Mouse (Mus musculus) olfactory bulb, adult 2 months (tissue): ENCODE measurements at regions not wholly inside any gene's neighbourhood (a gene's known extent, or its start where the extent isn't known, plus 50 kb on each side); places are given as distances from the start of the nearest gene placed in this dataset.
"Not testable (repeated sequence)": the region's sequence is repeated elsewhere in the genome, so short reads cannot be mapped to it uniquely, and the experiment has no call there.

ENCODE experiments used
- H3K27ac ChIP-seq: fragments of 200-500 bp; 2 replicates; pipeline ENCODE4 v1.5.1; 2012; ENCODE audit warnings: low read depth, low read length; ENCODE audit not compliant: insufficient read depth
- H3K4me1 ChIP-seq: fragments of 200-500 bp; 2 replicates; pipeline ENCODE4 v1.6.1; 2012; ENCODE audit warnings: low read length; ENCODE audit not compliant: control insufficient read depth, insufficient read depth
- H3K4me3 ChIP-seq: fragments of 200-500 bp; 2 replicates; pipeline ENCODE4 v1.5.1; 2012; ENCODE audit warnings: mild to moderate bottlenecking, low read depth, low read length, moderate library complexity; ENCODE audit not compliant: insufficient read depth
- CTCF ChIP-seq: fragments of 200-500 bp; IDR thresholded peaks from 2 replicates; pipeline ENCODE4 v1.5.1; 2012; ENCODE audit warnings: low read depth, mild to moderate bottlenecking, low read length, moderate library complexity; ENCODE audit not compliant: insufficient read depth
- POLR2A ChIP-seq: fragments of 200-500 bp; IDR thresholded peaks from 2 replicates; pipeline ENCODE4 v1.6.1; 2012; ENCODE audit warnings: mild to moderate bottlenecking, low read depth, low read length, moderate library complexity; ENCODE audit not compliant: insufficient read depth
- WGBS: fragments of 180-500 bp; shearing (Covaris S2); methylation state at CpG from one replicate; pipeline ENCODE4 v1.1.7; 2018; 5-methylcytosine and 5-hydroxymethylcytosine counted together

DNA sequence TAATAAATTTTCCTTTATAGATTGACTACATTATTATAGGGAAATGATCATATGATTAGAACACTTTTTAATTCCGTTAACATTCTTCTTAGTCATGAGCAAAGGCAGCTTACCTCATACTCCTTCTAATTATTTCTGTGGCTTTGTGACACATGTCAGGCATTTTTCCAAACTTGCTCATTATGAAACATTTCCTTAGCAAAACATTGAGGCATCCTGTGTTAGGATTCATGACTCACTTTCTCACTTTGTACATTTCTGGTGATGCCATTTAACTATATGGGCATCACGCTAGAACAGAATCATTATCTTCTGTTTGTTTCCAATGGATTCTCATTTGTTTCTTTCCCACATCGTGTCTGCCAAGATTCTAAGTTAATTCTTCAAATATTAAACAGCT is 621.3 kb downstream of the Tecrl start:
- Histone ChIP-seq H3K4me1 (no peaks in the 10 kb centered on the region), H3K4me3 (no peak overlapping the region), H3K27ac (no peak overlapping the region)
- WGBS, result 84% methylated on average over 3 of the region's 3 CpGs
- TF ChIP-seq CTCF, result no peak
- TF ChIP-seq POLR2A, result no peak

DNA sequence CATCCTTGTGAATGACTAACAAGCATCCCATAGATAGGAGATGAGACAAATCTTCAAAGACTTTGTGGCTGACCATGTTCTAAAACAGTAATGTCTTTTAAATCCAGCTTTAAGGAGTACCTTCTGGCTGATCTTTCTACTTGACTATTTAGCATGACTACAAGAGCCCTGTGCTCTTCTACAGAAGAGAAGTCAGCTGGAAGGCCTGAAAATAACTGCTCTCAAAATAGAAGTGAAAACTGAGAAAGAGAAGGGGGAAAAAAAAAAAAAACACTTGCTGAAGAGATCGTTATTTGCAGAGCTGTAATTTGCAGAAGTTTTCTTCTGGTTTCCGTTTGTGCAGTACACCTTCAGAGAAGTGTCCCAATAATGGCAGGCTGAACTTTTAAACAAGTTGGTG is 626.8 kb downstream of the Tecrl start:
- peaks cover 2% of the 10 kb centered on the region; the same call in 1 of the 2 replicates for H3K4me1 ChIP-seq
- 13% methylated on average over 2 of the region's 2 CpGs for WGBS
- H3K27ac ChIP-seq, result no peak overlapping the region
- no peak overlapping the region for H3K4me3 ChIP-seq
- TF ChIP-seq CTCF, result no peak
- TF ChIP-seq POLR2A, result no peak

DNA sequence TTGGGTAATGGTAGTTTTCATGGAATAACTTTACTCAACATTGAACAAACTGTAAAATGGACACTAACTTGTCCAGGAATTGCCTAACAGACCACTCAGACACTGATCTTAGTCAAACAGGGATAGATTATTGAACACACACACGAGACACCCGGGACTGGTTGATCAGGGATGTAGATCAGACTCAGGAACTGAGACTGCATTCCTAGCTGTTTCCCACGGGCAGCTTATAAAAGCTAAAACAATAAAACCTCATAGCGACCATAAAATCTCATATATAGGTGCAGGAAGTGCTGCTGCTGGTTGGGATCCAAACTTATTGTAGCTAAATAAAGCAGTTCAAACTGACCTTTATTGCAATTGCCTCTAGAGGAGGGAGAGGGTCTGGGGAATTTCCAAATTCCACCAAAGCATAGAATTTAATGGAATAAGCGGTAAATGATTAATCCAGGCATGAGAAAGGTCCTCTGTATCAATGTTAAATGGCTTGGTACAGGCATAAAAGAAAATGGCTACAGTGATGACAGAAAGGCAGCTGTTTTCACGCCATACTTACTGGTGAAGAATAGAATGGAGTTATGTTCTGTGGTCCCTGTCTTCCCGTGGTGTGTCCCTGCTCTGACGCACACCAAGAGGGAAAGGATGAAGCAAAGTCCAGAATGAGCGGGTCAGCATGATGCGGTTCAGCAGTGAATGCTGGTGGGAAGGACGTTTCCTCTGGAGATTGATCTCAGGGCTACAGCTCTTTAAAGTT is 627.6 kb downstream of the Tecrl start:
- TF ChIP-seq CTCF (no peak), POLR2A (no peak)
- Histone ChIP-seq H3K4me1 (peaks cover 2% of the 10 kb centered on the region; the same call in 1 of the 2 replicates), H3K4me3 (no peak overlapping the region), H3K27ac (peak overlapping the region; percentile 80; the same call in 1 of the 2 replicates)
- 71% methylated on average over 11 of the region's 11 CpGs for WGBS

DNA sequence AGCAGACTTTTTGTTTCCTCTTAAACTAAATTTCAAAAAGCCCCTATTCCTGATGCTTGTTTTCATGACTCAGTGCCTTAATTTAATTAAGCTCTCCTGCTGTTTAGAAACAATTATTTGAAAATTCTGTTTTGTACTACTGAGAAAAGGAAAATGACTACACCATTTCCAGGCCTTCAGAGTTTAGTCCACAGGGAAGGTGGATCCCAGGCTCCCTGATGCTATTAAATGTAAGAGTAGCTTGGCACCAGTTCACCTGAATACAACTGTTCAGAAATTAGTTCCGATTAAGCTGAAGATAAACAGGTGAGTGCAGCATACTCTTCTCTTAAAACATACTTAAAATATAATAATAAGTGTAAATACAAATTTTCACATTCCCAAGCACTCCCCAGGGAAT is 639.3 kb downstream of the Tecrl start:
- Histone ChIP-seq H3K4me1 (no peaks in the 10 kb centered on the region), H3K27ac (no peak overlapping the region), H3K4me3 (no peak overlapping the region)
- TF ChIP-seq CTCF, result no peak
- no peak for TF ChIP-seq POLR2A
- WGBS, result 51% methylated on average over 1 of the region's 1 CpGs

DNA sequence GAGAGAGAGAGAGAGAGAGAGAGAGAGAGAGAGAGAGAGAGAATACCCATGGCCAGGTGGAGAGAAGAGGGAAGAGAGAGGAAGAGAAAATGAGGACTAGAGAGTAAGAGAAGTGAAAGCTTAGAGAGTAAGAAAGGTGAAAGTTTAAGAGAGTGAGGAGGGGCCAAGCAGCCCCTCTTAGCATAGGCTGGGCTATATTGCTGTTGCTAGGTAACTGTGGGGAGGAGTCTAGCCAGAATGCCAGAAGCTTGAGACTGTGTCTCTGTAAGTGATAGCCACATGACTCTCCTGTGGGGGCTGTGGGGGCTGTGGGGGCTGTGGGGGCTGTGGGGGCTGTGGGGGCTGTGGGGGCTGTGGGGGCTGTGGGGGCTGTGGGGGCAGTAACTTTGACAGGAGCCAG is 655.3 kb downstream of the Tecrl start:
- H3K4me3 ChIP-seq, H3K27ac ChIP-seq, H3K4me1 ChIP-seq: not testable (repeated sequence)

DNA sequence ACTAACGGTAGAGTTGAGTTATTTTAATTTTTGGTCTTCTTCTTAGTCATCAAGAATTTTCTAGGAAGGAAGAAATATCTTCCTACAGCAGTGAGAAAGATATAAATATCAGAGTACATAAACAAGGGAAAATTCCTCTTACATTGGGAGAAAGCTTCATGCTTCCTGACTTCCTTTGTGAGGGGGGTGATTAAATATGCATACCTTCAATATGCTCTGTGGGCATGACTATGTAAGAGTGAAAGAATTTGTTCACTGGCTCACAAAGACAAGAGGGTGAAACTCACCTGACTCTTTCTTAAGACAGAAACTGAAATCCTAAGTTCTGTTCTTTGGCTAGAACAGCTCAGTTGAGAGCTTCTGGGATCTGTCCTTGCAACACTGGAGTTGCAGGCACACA is 656.1 kb downstream of the Tecrl start:
- TF ChIP-seq CTCF, result no peak
- no peak for TF ChIP-seq POLR2A
- H3K27ac ChIP-seq, result no peak overlapping the region

DNA sequence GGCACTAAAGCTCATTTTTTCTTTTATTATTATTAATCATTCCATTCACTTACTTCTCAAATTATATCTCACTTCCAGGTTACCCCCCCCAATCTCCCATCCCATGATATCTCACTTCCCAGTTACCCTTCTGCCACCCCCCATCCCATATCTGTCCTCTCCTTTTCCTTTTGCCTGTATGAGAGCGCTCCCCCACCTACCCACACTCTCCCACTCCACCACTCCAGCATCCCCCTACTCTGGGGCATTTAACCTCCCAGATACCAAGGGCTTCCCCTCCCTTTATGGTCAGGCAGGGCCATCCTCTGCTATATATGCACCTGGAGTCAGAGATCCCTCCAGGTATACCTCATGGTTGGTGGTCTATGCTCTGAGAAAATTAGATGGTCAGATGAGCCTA is 671.6 kb downstream of the Tecrl start:
- no peak for TF ChIP-seq CTCF

More for the DNA sequence above, 656.1 kb downstream of the Tecrl start:
- WGBS, result 62% methylated on average over 1 of the region's 1 CpGs
- Histone ChIP-seq H3K4me3 (no peak overlapping the region), H3K4me1 (no peaks in the 10 kb centered on the region)

DNA sequence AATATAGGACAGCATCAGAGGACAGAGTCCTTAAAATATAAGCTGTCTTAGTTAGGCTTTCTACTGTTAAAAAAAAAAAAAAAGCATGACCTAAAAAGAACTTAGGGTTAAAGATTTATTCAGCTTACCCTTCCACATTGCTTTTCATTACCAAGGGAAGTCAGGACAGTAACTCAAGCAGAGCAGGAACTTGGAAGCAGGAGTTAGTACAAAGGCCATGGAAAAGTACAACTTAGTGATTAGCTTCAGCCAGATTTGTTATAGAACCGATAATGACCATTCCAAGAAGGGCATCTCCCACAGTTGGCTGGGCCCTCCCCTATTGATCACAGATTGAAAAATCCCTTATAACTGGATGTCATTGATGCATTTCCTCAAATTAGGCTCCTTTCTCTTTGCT is 690.9 kb downstream of the Tecrl start:
- WGBS, result 97% methylated on average over 1 of the region's 1 CpGs
- H3K27ac ChIP-seq, result no peak overlapping the region
- TF ChIP-seq CTCF (no peak), POLR2A (no peak)
- no peaks in the 10 kb centered on the region for H3K4me1 ChIP-seq
- H3K4me3 ChIP-seq, result no peak overlapping the region

More for the DNA sequence above, 671.6 kb downstream of the Tecrl start:
- Histone ChIP-seq H3K4me1 (no peaks in the 10 kb centered on the region), H3K4me3 (no peak overlapping the region), H3K27ac (no peak overlapping the region)
- 100% methylated on average over 1 of the region's 1 CpGs for WGBS

DNA sequence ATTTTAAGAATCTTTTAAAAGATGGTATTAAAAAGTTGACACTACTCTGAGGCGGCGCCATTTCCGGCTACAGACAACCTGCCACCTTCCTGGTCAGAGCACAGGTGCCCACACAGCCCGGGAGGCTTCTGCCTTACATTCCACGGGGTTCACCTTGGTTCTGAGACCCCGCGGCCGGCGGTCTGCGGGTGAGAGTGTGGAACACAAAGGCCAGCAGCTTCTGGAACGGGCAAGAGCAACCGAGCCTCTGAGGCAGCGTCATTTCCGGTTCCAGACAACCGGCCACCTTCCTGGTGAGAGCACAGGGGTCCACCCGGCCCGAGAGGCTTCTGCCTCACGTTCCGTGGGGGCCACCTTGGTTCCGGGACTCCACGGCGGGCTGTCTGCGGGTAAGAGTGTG is 701.4 kb downstream of the Tecrl start:
- not testable (repeated sequence) for H3K27ac ChIP-seq, H3K4me3 ChIP-seq, H3K4me1 ChIP-seq
- 91% methylated on average over 23 of the region's 23 CpGs for WGBS

DNA sequence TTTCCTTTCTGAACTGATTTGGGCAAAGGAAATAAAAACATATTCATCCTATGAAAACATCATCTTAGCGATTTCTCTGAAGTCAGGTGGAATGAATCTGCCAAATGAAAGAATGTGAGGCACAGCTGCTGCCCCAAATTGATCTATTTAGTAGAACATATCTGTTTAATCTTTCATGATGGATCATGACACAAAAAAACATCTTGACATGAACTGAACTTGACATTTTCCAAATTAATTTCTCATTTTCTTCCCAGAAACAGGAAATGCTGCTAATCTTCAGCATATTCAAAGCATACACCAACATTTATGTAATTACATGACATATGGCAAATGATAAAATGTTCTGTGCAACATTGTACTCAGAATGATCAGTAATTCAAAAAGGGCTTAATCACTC is 734.9 kb downstream of the Tecrl start:
- 76% methylated on average over 1 of the region's 1 CpGs for WGBS
- Histone ChIP-seq H3K4me3 (no peak overlapping the region), H3K27ac (no peak overlapping the region), H3K4me1 (no peaks in the 10 kb centered on the region)
- no peak for TF ChIP-seq CTCF
- TF ChIP-seq POLR2A, result no peak
